Mouse (Mus musculus) heart, adult 18-20 months (tissue): Measurements from ENCODE around the gene Cyp4f40. TPM values are rescaled to one million over a fixed set of nuclear protein-coding genes. Genes with fewer than 3 reads are reported as not detected.
"Not testable (repeated sequence)": the region's sequence is repeated elsewhere in the genome, so short reads cannot be mapped to it uniquely, and the experiment has no call there.

Source experiments
- DNase-seq, 2 experiments: peaks; one replicate each; pipeline ENCODE4 v3.0.0; 2021 to 2022; ENCODE audit warnings: mixed read lengths in 1 of 2
- total RNA-seq, 2 experiments: library from RNA; stranded (reverse); gene quantifications; 2 replicates each; pipeline ENCODE4 v1.2.3; 2021

Cyp4f40 gene
- total RNA-seq, 2 experiments from 2014 or later = not detected

- DNase-seq = not testable (repeated sequence)
These were observed 51.8 kb downstream of the Cyp4f40 start for GRCm38 (mm10) chr17:32710541-32710940.

- DNase-seq = not testable (repeated sequence)
These were observed 63.5 kb downstream of the Cyp4f40 start for GRCm38 (mm10) chr17:32722151-32722550.

GRCm38 (mm10) chr17:32722771-32723170, 64.1 kb downstream of the Cyp4f40 start:
- DNase-seq = no peak

GRCm38 (mm10) chr17:32726360-32726759, 67.7 kb downstream of the Cyp4f40 start:
- DNase-seq = not testable (repeated sequence)

Other genes with a start within 250 kb of the Cyp4f40 start
- 1 to 10 TPM in 1 of 2 experiments, not detected in 1; 1.1 TPM for gene Pglyrp2, start 234.7 kb upstream of the Cyp4f40 start, total RNA-seq
- not detected for gene Cyp4f39, start 206.2 kb upstream of the Cyp4f40 start, total RNA-seq
- 1 to 10 TPM; 4.7 to 5.8 TPM for gene Cyp4f17, start 152.8 kb upstream of the Cyp4f40 start, total RNA-seq
- gene Cyp4f16, start 122.3 kb upstream of the Cyp4f40 start, total RNA-seq = 1 to 10 TPM; 4.4 to 4.8 TPM
- not detected for gene Cyp4f37, start 37.6 kb upstream of the Cyp4f40 start, total RNA-seq
- under 1 TPM in 1 of 2 experiments, not detected in 1; 0.31 TPM for gene Cyp4f15, start 26.7 kb downstream of the Cyp4f40 start, total RNA-seq
- 10 to 100 TPM; 25.0 to 28.9 TPM for gene Zfp871, start 129.4 kb downstream of the Cyp4f40 start, total RNA-seq
- gene Zfp811, start 151.0 kb downstream of the Cyp4f40 start, total RNA-seq = under 1 TPM in 1 of 2 experiments, not detected in 1; 0.44 TPM
- 1 to 10 TPM; 7.9 to 9.3 TPM for gene Zfp799, start 171.4 kb downstream of the Cyp4f40 start, total RNA-seq
- gene Zfp870, start 232.7 kb downstream of the Cyp4f40 start, total RNA-seq = 1 to 10 TPM; 6.1 to 7.8 TPM